Mouse (Mus musculus): ENCODE results near the gene Ndufa3. TPM values are rescaled to one million over a fixed set of nuclear protein-coding genes. Genes with fewer than 3 reads are reported as not detected.

The Ndufa3 gene
- polyA plus RNA-seq, 1 experiment: 303 TPM

Other genes with a start within 250 kb of the Ndufa3 start
- 0.15 TPM in 1 of 2 replicates, not detected in the other for gene Cacng8, start 226.7 kb upstream of the Ndufa3 start, polyA plus RNA-seq (2012; rRNA removed)
- not detected in 2 replicates for gene Cacng6, start 193.2 kb upstream of the Ndufa3 start, polyA plus RNA-seq (2012; rRNA removed)
- 0.07 and 0.10 TPM in 2 replicates for gene Tarm1, start 114.7 kb upstream of the Ndufa3 start, polyA plus RNA-seq (2012; rRNA removed)
- gene Oscar, start 1.2 kb upstream of the Ndufa3 start, polyA plus RNA-seq (2012; rRNA removed): 0.43 and 0.44 TPM in 2 replicates
- gene Tfpt, start 12.6 kb downstream of the Ndufa3 start, polyA plus RNA-seq (2012; rRNA removed): 23.2 and 25.4 TPM in 2 replicates
- 43.2 and 43.7 TPM in 2 replicates for gene Prpf31, start 12.6 kb downstream of the Ndufa3 start, polyA plus RNA-seq (2012; rRNA removed)
- gene Cnot3, start 27.9 kb downstream of the Ndufa3 start, polyA plus RNA-seq (2012; rRNA removed): 23.5 and 42.6 TPM in 2 replicates
- 14.0 and 14.8 TPM in 2 replicates for gene Leng1, start 48.5 kb downstream of the Ndufa3 start, polyA plus RNA-seq (2012; rRNA removed)
- gene Tmc4, start 60.2 kb downstream of the Ndufa3 start, polyA plus RNA-seq (2012; rRNA removed): 120 and 136 TPM in 2 replicates
- gene Tsen34, start 75.5 kb downstream of the Ndufa3 start, polyA plus RNA-seq (2012; rRNA removed): 88.8 and 98.9 TPM in 2 replicates
- gene Mboat7, start 76.2 kb downstream of the Ndufa3 start, polyA plus RNA-seq (2012; rRNA removed): 25.6 and 31.9 TPM in 2 replicates
- gene Rps9, start 86.6 kb downstream of the Ndufa3 start, polyA plus RNA-seq (2012; rRNA removed): 3,051 and 3,338 TPM in 2 replicates
- 12.2 and 12.4 TPM in 2 replicates for gene Pirb, start 103.0 kb downstream of the Ndufa3 start, polyA plus RNA-seq (2012; rRNA removed)
- 0.18 and 0.22 TPM in 2 replicates for gene Gm15448, start 208.3 kb downstream of the Ndufa3 start, polyA plus RNA-seq (2012; rRNA removed)
- 0.33 and 0.65 TPM in 2 replicates for gene Pira2, start 227.7 kb downstream of the Ndufa3 start, polyA plus RNA-seq (2012; rRNA removed)